8 mouse cellular contexts compared by ENCODE assay signal in genomic region chr4:134449595-134450391, GRCm38 (mm10). TPM values are rescaled to one million over a fixed set of nuclear protein-coding genes. Genes with fewer than 3 reads are reported as not detected.
DNase-seq lines count a peak whose midpoint lies in the region; ATAC-seq and TF ChIP-seq lines count a peak whose summit lies in the region.

No protein-coding gene starts in this region.

- TF ChIP-seq CTCF in lung, embryonic 14.5 days (IDR thresholded peaks at IDR 0.05; ENCODE audit: low read depth) = no peak
- TF ChIP-seq CTCF in gastrocnemius, adult 2 months (IDR thresholded peaks at IDR 0.05) = no peak

- no peak; the same call in 1 of the 2 replicates for ATAC-seq in lung, embryonic 14.5 days (ENCODE audit: insufficient read depth)
- ATAC-seq in neural tube, embryonic 15.5 days (ENCODE audit: low FRiP score) = peak; percentile 73

- H3K4me3 ChIP-seq in lung, embryonic 14.5 days (ENCODE audit: low read depth, low read length) = no peak overlapping the region
- no peak overlapping the region for H3K4me3 ChIP-seq in neural tube, embryonic 15.5 days (replicated peaks)
- H3K4me3 ChIP-seq in gastrocnemius, adult 2 months = no peak overlapping the region

- no peak overlapping the region for H3K27ac ChIP-seq in lung, embryonic 14.5 days (ENCODE audit: low read depth)
- peak overlapping the region; percentile 86 for H3K27ac ChIP-seq in neural tube, embryonic 15.5 days (replicated peaks)
- no peak overlapping the region for H3K27ac ChIP-seq in gastrocnemius, adult 2 months

- H3K4me1 ChIP-seq in lung, embryonic 14.5 days (ENCODE audit: insufficient read depth) = no peaks in the 10 kb centered on the region; the same call in 1 of the 2 replicates
- peaks cover 50% of the 10 kb centered on the region for H3K4me1 ChIP-seq in neural tube, embryonic 15.5 days

- intact Hi-C loops in gastrocnemius, adult 2 months (cut with DNase I) = no loop called here

- no peak overlapping the region for H3K4me2 ChIP-seq in lung, embryonic 14.5 days
- peak overlapping the region; percentile 31 for H3K4me2 ChIP-seq in neural tube, embryonic 15.5 days

- no peaks in the 10 kb centered on the region for H3K9me3 ChIP-seq in lung, embryonic 14.5 days (ENCODE audit: low read depth, low read length)
- H3K9me3 ChIP-seq in neural tube, embryonic 15.5 days (replicated peaks) = no peaks in the 10 kb centered on the region

- H3K36me3 ChIP-seq in lung, embryonic 14.5 days (ENCODE audit: insufficient read depth) = no peaks in the 10 kb centered on the region
- H3K36me3 ChIP-seq in neural tube, embryonic 15.5 days = no peaks in the 10 kb centered on the region

- peaks cover 23% of the 10 kb centered on the region for H3K27me3 ChIP-seq in lung, embryonic 14.5 days (ENCODE audit: insufficient read depth, low read length)
- no peaks in the 10 kb centered on the region; the same call in 1 of the 2 replicates for H3K27me3 ChIP-seq in neural tube, embryonic 15.5 days (replicated peaks)

- H3K9ac ChIP-seq in lung, embryonic 14.5 days = no peak overlapping the region
- H3K9ac ChIP-seq in neural tube, embryonic 15.5 days (replicated peaks) = 0 out of 2 replicates have a peak overlapping the region, but pooled peaks have one; percentile 30

- WGBS in lung, embryonic 14.5 days = 41% methylated on average over 13 of the region's 13 CpGs
- WGBS in neural tube, embryonic 15.5 days = 22% methylated on average over 13 of the region's 13 CpGs

- DNase-seq in lung, embryonic 14.5 days = peak; percentile 53
- DNase-seq in lung, postnatal 25 days (ENCODE audit: low spot score) = no peak
- peak; percentile 80 to 85 for DNase-seq in cerebellum, postnatal 25 days
- DNase-seq in kidney, adult 9 months = peak; percentile 33
- no peak for DNase-seq in spleen, postnatal 4 days (ENCODE audit: low spot score in 2 of 2)
- DNase-seq in adrenal gland, adult 8-10 months = no peak
- no peak for DNase-seq in gastrocnemius, adult 2 months

RNA-seq across cellular contexts. Expression of gene Stmn1, which starts 18.3 kb away (rescaled TPM):
- polyA plus RNA-seq in lung, embryonic 14.5 days (2014; fragmentation: Nextera tagmentation; extraction: Ambion mirVana) = 1,723 and 1,772 TPM in 2 replicates
- 4,048 and 4,915 TPM in 2 replicates for polyA plus RNA-seq in neural tube, embryonic 15.5 days (2015; fragmentation: Nextera tagmentation; extraction: Ambion mirVana)
- 10 to 100 TPM; 20.9 to 31.8 (median 30.0) TPM for total RNA-seq in adrenal gland, adult 8-10 months (2022)
- total RNA-seq in gastrocnemius, adult 2 months (2021) = 1 to 10 TPM; 3.0 to 3.8 TPM

RNA-seq across cellular contexts. Expression of gene Paqr7, which starts 46.7 kb away (rescaled TPM):
- 1.1 TPM in 2 replicates for polyA plus RNA-seq in lung, embryonic 14.5 days (2014; fragmentation: Nextera tagmentation; extraction: Ambion mirVana)
- 30.5 and 35.2 TPM in 2 replicates for polyA plus RNA-seq in neural tube, embryonic 15.5 days (2015; fragmentation: Nextera tagmentation; extraction: Ambion mirVana)
- 10 to 100 TPM; 54.1 to 81.1 (median 71.3) TPM for total RNA-seq in adrenal gland, adult 8-10 months (2022)
- 1 to 10 TPM; 1.7 to 2.3 TPM for total RNA-seq in gastrocnemius, adult 2 months (2021)

RNA-seq across cellular contexts. Expression of gene Pafah2, which starts 53.7 kb away (rescaled TPM):
- polyA plus RNA-seq in lung, embryonic 14.5 days (2014; fragmentation: Nextera tagmentation; extraction: Ambion mirVana) = 10.5 and 12.2 TPM in 2 replicates
- polyA plus RNA-seq in neural tube, embryonic 15.5 days (2015; fragmentation: Nextera tagmentation; extraction: Ambion mirVana) = 7.5 and 8.9 TPM in 2 replicates
- total RNA-seq in adrenal gland, adult 8-10 months (2022) = 10 to 100 TPM; 13.9 to 21.7 (median 19.0) TPM
- total RNA-seq in gastrocnemius, adult 2 months (2021) = 1 to 10 TPM; 2.6 to 4.0 TPM

Comparison
In these comparisons a context has a peak if more than half of its experiments do, and no peak if none do; other contexts are left out.
1. DNase-seq: peak in lung, embryonic 14.5 days (single experiment), cerebellum, postnatal 25 days (2 of 2) and kidney, adult 9 months (single experiment); none in lung, postnatal 25 days (single experiment), spleen, postnatal 4 days (0 of 2), adrenal gland, adult 8-10 months (single experiment) and gastrocnemius, adult 2 months (single experiment).
2. RNA of gene Stmn1, which starts 18.3 kb away (total RNA-seq): 20.9 to 31.8 TPM in adrenal gland, adult 8-10 months; 3.0 to 3.8 TPM in gastrocnemius, adult 2 months; every median in the first group is over 4 times any median in the second.
3. RNA of gene Paqr7, which starts 46.7 kb away (total RNA-seq): 54.1 to 81.1 TPM in adrenal gland, adult 8-10 months; 1.7 to 2.3 TPM in gastrocnemius, adult 2 months; every median in the first group is over 10 times any median in the second.